Mouse (Mus musculus) liver, embryonic 12.5 days (tissue): ENCODE data around the gene Rrp36. TPM values are rescaled to one million over a fixed set of nuclear protein-coding genes. Genes with fewer than 3 reads are reported as not detected.

Experiments used
- ATAC-seq: fragments of 200-750 bp; cut with Nextera tagmentation; 2 replicates; pipeline ENCODE4 v1.8.0; 2017; ENCODE audit warnings: moderate number of reproducible peaks, mild to moderate bottlenecking, moderate library complexity
- H3K27ac ChIP-seq: fragments of 300-500 bp; sonication (generic); 2 replicates; pipeline ENCODE4 v1.5.1; 2016; ENCODE audit warnings: mild to moderate bottlenecking
- H3K27me3 ChIP-seq: fragments of 300-500 bp; sonication (generic); replicated peaks from 2 replicates; pipeline ENCODE4 v1.6.1; 2016; ENCODE audit warnings: mild to moderate bottlenecking, moderate library complexity
- H3K36me3 ChIP-seq: fragments of 300-500 bp; sonication (generic); 2 replicates; pipeline ENCODE4 v1.6.1; 2016; ENCODE audit warnings: mild to moderate bottlenecking, moderate library complexity
- H3K4me1 ChIP-seq: fragments of 300-500 bp; sonication (generic); 2 replicates; pipeline ENCODE4 v1.6.1; 2016
- H3K4me2 ChIP-seq: fragments of 300-500 bp; sonication (generic); 2 replicates; pipeline ENCODE4 v1.6.1; 2016; ENCODE audit warnings: mild to moderate bottlenecking, moderate library complexity
- H3K4me3 ChIP-seq: fragments of 300-500 bp; sonication (generic); 2 replicates; pipeline ENCODE4 v1.5.1; 2016; ENCODE audit warnings: mild to moderate bottlenecking, moderate library complexity
- H3K9ac ChIP-seq: fragments of 300-500 bp; sonication (generic); 2 replicates; pipeline ENCODE4 v1.6.1; 2016; ENCODE audit warnings: mild to moderate bottlenecking, moderate library complexity
- H3K9me3 ChIP-seq: fragments of 300-500 bp; sonication (generic); replicated peaks from 2 replicates; pipeline ENCODE4 v1.6.1; 2016; ENCODE audit warnings: mild to moderate bottlenecking, moderate library complexity
- whole genome bisulfite sequencing: fragments of 180-500 bp; shearing (Covaris S2); methylation state at CpG from one replicate; pipeline ENCODE4 v1.1.7; 2016; ENCODE audit not compliant: insufficient replicate concordance; 5-methylcytosine and 5-hydroxymethylcytosine counted together
- polyA plus RNA-seq: library from polyadenylated mRNA; unstranded; fragments of >200 nt; fragmentation: Nextera tagmentation; extraction: Ambion mirVana; gene quantifications from 2 replicates; pipeline ENCODE4 v1.2.1, GENCODE M21; 2016

Rrp36 gene
- polyA plus RNA-seq, 1 experiment from 2014 or later, result 37.3 TPM

- no peak overlapping the region; the same call in 1 of the 2 replicates for H3K27ac ChIP-seq
- no peak for ATAC-seq
- WGBS, result 26% methylated on average over 10 of the region's 10 CpGs
- H3K9ac ChIP-seq, result no peak overlapping the region
- H3K4me1 ChIP-seq, result peaks cover 62% of the 10 kb centered on the region
- H3K9me3 ChIP-seq, result no peaks in the 10 kb centered on the region
- 0 out of 2 replicates have a peak overlapping the region, but pooled peaks have one; percentile 13 for H3K4me2 ChIP-seq
- peaks cover 37% of the 10 kb centered on the region for H3K27me3 ChIP-seq
- H3K36me3 ChIP-seq, result no peaks in the 10 kb centered on the region
- no peak overlapping the region for H3K4me3 ChIP-seq
These were observed 50.2 kb downstream of the Rrp36 start for GRCm38 (mm10) chr17:46623819-46624557.

GRCm38 (mm10) chr17:46622269-46622668 lies 51.9 kb downstream of the Rrp36 start:
- no peak for ATAC-seq
- peaks cover 64% of the 10 kb centered on the region for H3K4me1 ChIP-seq
- 45% methylated on average over 11 of the region's 11 CpGs for WGBS

GRCm38 (mm10) chr17:46621324-46621723 lies 52.8 kb downstream of the Rrp36 start:
- ATAC-seq, result no peak
- H3K9ac ChIP-seq, result no peak overlapping the region
- H3K4me2 ChIP-seq, result peak overlapping the region; percentile 23
- no peaks in the 10 kb centered on the region for H3K9me3 ChIP-seq
- H3K27ac ChIP-seq, result peak overlapping the region; percentile 46
- H3K4me3 ChIP-seq, result no peak overlapping the region
- peaks cover 10% of the 10 kb centered on the region; the same call in 1 of the 2 replicates for H3K27me3 ChIP-seq
- H3K4me1 ChIP-seq, result peaks cover 58% of the 10 kb centered on the region
- no peaks in the 10 kb centered on the region for H3K36me3 ChIP-seq
- 38% methylated on average over 15 of the region's 15 CpGs for WGBS

More at GRCm38 (mm10) chr17:46622269-46622668, 51.9 kb downstream of the Rrp36 start:
- Histone ChIP-seq H3K36me3 (no peaks in the 10 kb centered on the region), H3K27me3 (peaks cover 20% of the 10 kb centered on the region), H3K27ac (no peak overlapping the region), H3K4me3 (no peak overlapping the region), H3K9ac (no peak overlapping the region), H3K4me2 (no peak overlapping the region), H3K9me3 (no peaks in the 10 kb centered on the region)

- H3K27me3 ChIP-seq, result peaks cover 8% of the 10 kb centered on the region; the same call in 1 of the 2 replicates
- WGBS, result 50% methylated on average over 16 of the region's 16 CpGs
- H3K27ac ChIP-seq, result no peak overlapping the region
- H3K36me3 ChIP-seq, result no peaks in the 10 kb centered on the region
- H3K9ac ChIP-seq, result no peak overlapping the region
- ATAC-seq, result no peak
- H3K4me2 ChIP-seq, result no peak overlapping the region
- H3K9me3 ChIP-seq, result no peaks in the 10 kb centered on the region
- no peak overlapping the region for H3K4me3 ChIP-seq
- peaks cover 57% of the 10 kb centered on the region for H3K4me1 ChIP-seq
These were observed 54.3 kb downstream of the Rrp36 start for GRCm38 (mm10) chr17:46619683-46620357.

GRCm38 (mm10) chr17:46618769-46619682 lies 55.1 kb downstream of the Rrp36 start:
- ATAC-seq, result no peak
- H3K4me3 ChIP-seq, result no peak overlapping the region

GRCm38 (mm10) chr17:46618394-46618768 lies 55.8 kb downstream of the Rrp36 start:
- no peak for ATAC-seq
- Histone ChIP-seq H3K4me3 (no peak overlapping the region), H3K4me2 (peak overlapping the region; percentile 7; the same call in 1 of the 2 replicates), H3K9me3 (no peaks in the 10 kb centered on the region), H3K36me3 (no peaks in the 10 kb centered on the region), H3K27ac (peak overlapping the region; percentile 50), H3K27me3 (peaks cover 5% of the 10 kb centered on the region; the same call in 1 of the 2 replicates), H3K4me1 (peaks cover 47% of the 10 kb centered on the region), H3K9ac (no peak overlapping the region)
- WGBS, result 42% methylated on average over 6 of the region's 6 CpGs

More at GRCm38 (mm10) chr17:46618769-46619682, 55.1 kb downstream of the Rrp36 start:
- H3K36me3 ChIP-seq, result no peaks in the 10 kb centered on the region
- peak overlapping the region; percentile 50 for H3K27ac ChIP-seq
- H3K27me3 ChIP-seq, result peaks cover 8% of the 10 kb centered on the region; the same call in 1 of the 2 replicates
- H3K4me1 ChIP-seq, result peaks cover 49% of the 10 kb centered on the region
- H3K4me2 ChIP-seq, result peak overlapping the region; percentile 7; the same call in 1 of the 2 replicates
- no peaks in the 10 kb centered on the region for H3K9me3 ChIP-seq
- no peak overlapping the region; the same call in 1 of the 2 replicates for H3K9ac ChIP-seq
- 47% methylated on average over 27 of the region's 27 CpGs for WGBS

- WGBS, result 69% methylated on average over 12 of the region's 12 CpGs
- no peaks in the 10 kb centered on the region for H3K36me3 ChIP-seq
- no peaks in the 10 kb centered on the region for H3K9me3 ChIP-seq
- H3K27me3 ChIP-seq, result 0 out of 2 replicates have a peak, but pooled peaks cover 5% of the 10 kb centered on the region
- H3K9ac ChIP-seq, result no peak overlapping the region
- H3K4me3 ChIP-seq, result no peak overlapping the region
- peaks cover 49% of the 10 kb centered on the region for H3K4me1 ChIP-seq
- H3K27ac ChIP-seq, result no peak overlapping the region
- 0 out of 2 replicates have a peak overlapping the region, but pooled peaks have one; percentile 7 for H3K4me2 ChIP-seq
- no peak for ATAC-seq
These were observed 56.4 kb downstream of the Rrp36 start for GRCm38 (mm10) chr17:46617799-46618198.

Other genes with a start within 250 kb of the Rrp36 start
- 0.25 TPM in 1 of 2 replicates, not detected in the other for gene Crip3, start 245.4 kb downstream of the Rrp36 start, polyA plus RNA-seq
- gene Slc22a7, start 235.9 kb downstream of the Rrp36 start, polyA plus RNA-seq, result not detected in 2 replicates
- gene Ttbk1, start 186.7 kb downstream of the Rrp36 start, polyA plus RNA-seq, result 0.02 and 0.11 TPM in 2 replicates
- gene Dnph1, start 177.6 kb downstream of the Rrp36 start, polyA plus RNA-seq, result 38.5 and 39.3 TPM in 2 replicates
- gene Cul9, start 128.0 kb downstream of the Rrp36 start, polyA plus RNA-seq, result 0.69 and 0.93 TPM in 2 replicates
- 6.6 and 6.8 TPM in 2 replicates for gene Srf, start 118.2 kb downstream of the Rrp36 start, polyA plus RNA-seq
- 16.8 and 17.7 TPM in 2 replicates for gene Ptk7, start 44.8 kb downstream of the Rrp36 start, polyA plus RNA-seq
- 6.3 and 6.6 TPM in 2 replicates for gene Klc4, start 28.3 kb downstream of the Rrp36 start, polyA plus RNA-seq
- 95.0 and 106 TPM in 2 replicates for gene Mrpl2, start 28.1 kb downstream of the Rrp36 start, polyA plus RNA-seq
- gene Cul7, start 24.0 kb downstream of the Rrp36 start, polyA plus RNA-seq, result 16.9 and 18.3 TPM in 2 replicates
- 67.4 and 77.4 TPM in 2 replicates for gene Mea1, start 4.4 kb upstream of the Rrp36 start, polyA plus RNA-seq
- gene Klhdc3, start 6.6 kb upstream of the Rrp36 start, polyA plus RNA-seq, result 83.4 and 85.0 TPM in 2 replicates
- gene Ppp2r5d, start 30.8 kb upstream of the Rrp36 start, polyA plus RNA-seq, result 48.3 and 49.1 TPM in 2 replicates
- gene Pex6, start 37.1 kb upstream of the Rrp36 start, polyA plus RNA-seq, result 20.7 and 21.1 TPM in 2 replicates
- 5.8 and 6.7 TPM in 2 replicates for gene Gnmt, start 54.8 kb upstream of the Rrp36 start, polyA plus RNA-seq
- 39.6 and 39.7 TPM in 2 replicates for gene Cnpy3, start 77.9 kb upstream of the Rrp36 start, polyA plus RNA-seq
- gene Ptcra, start 89.4 kb upstream of the Rrp36 start, polyA plus RNA-seq, result 0.60 and 0.62 TPM in 2 replicates
- gene 2310039H08Rik, start 98.3 kb upstream of the Rrp36 start, polyA plus RNA-seq, result 55.2 and 56.5 TPM in 2 replicates
- 140 and 144 TPM in 2 replicates for gene Rpl7l1, start 108.3 kb upstream of the Rrp36 start, polyA plus RNA-seq
- gene Bicral, start 184.1 kb upstream of the Rrp36 start, polyA plus RNA-seq, result 4.8 and 5.2 TPM in 2 replicates
- gene Tbcc, start 216.3 kb upstream of the Rrp36 start, polyA plus RNA-seq, result 34.2 and 36.4 TPM in 2 replicates
- not detected in 2 replicates for gene Prph2, start 236.1 kb upstream of the Rrp36 start, polyA plus RNA-seq